Mouse (Mus musculus) C2C12 (cell line): ENCODE measurements around the gene Map1s. TPM values are rescaled to one million over a fixed set of nuclear protein-coding genes. Genes with fewer than 3 reads are reported as not detected.

Experiments
- H3K27me3 ChIP-seq: one replicate; pipeline ENCODE4 v1.6.1; 2011; ENCODE audit not compliant: control insufficient read depth, insufficient read depth, insufficient read length
- H3K36me3 ChIP-seq: one replicate; pipeline ENCODE4 v1.6.1; 2011; ENCODE audit not compliant: control insufficient read depth, insufficient read depth
- H3K4me3 ChIP-seq: one replicate; pipeline ENCODE4 v1.5.1; 2011; ENCODE audit warnings: mild to moderate bottlenecking, control low read depth; ENCODE audit not compliant: poor library complexity, insufficient read depth, severe bottlenecking
- H3K79me2 ChIP-seq: one replicate; pipeline ENCODE4 v1.6.1; 2011; ENCODE audit not compliant: control insufficient read depth, insufficient read depth
- H3K79me3 ChIP-seq: one replicate; pipeline ENCODE4 v1.6.1; 2011; ENCODE audit warnings: low read depth, control low read depth
- H3ac ChIP-seq: one replicate; pipeline ENCODE3; 2011; ENCODE audit warnings: low read depth; ENCODE audit not compliant: control insufficient read depth, insufficient read length
- CEBPB ChIP-seq: IDR thresholded peaks from one replicate; pipeline ENCODE4 v1.6.1; 2011; ENCODE audit warnings: low read depth, mild to moderate bottlenecking, control low read depth, moderate library complexity
- CTCF ChIP-seq: IDR thresholded peaks from one replicate; pipeline ENCODE4 v1.5.1; 2011; ENCODE audit not compliant: control insufficient read depth, insufficient read depth, insufficient read length
- FOSL1 ChIP-seq: IDR thresholded peaks from one replicate; pipeline ENCODE4 v1.8.0; 2011; ENCODE audit warnings: mild to moderate bottlenecking, low read length; ENCODE audit not compliant: poor library complexity, insufficient read depth, severe bottlenecking
- MAX ChIP-seq: IDR thresholded peaks from one replicate; pipeline ENCODE4 v1.6.1; 2011; ENCODE audit warnings: mild to moderate bottlenecking, control low read depth
- MYOD1 ChIP-seq: IDR thresholded peaks from one replicate; pipeline ENCODE4 v1.6.1; 2011; ENCODE audit warnings: low read depth; ENCODE audit not compliant: control insufficient read depth, insufficient read length
- MYOG ChIP-seq: IDR thresholded peaks from one replicate; pipeline ENCODE4 v1.6.1; 2011; ENCODE audit not compliant: control insufficient read depth, insufficient read length; ENCODE audit errors: extremely low read depth
- USF1 ChIP-seq: IDR thresholded peaks from one replicate; pipeline ENCODE4 v1.6.1; 2011; ENCODE audit warnings: low read depth, mild to moderate bottlenecking, control low read depth, moderate library complexity
- polyA plus RNA-seq: library from polyadenylated mRNA; unstranded; fragments of >200 nt; fragmentation: generic; extraction: Trizol; gene quantifications from one replicate; pipeline ENCODE4 v1.2.1, GENCODE M21; 2012; ENCODE audit warnings: missing spikeins

The Map1s gene
- polyA plus RNA-seq, 1 experiment = 59.7 TPM

DNA sequence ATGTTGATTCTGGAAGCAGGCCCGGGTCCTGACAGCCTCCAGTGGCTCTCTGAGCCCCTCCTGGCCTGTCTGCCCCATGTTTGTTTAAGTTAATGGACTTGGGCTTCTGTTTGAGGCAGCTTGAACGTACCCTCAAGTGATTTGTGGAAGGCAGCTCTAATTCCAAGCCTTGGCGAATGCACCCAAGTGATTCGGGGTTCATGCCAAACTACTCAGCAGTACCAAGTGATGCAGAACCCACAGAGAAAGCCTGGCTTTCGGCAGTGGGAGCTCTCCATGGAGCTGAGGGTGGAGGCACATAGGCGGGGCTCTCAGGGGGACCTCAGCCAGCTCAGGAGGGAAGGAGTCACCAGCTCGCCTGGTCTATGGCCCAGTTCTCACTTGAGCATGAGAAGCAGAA is 29.1 kb downstream of the Map1s start:
- H3K27me3 ChIP-seq = peaks cover 30% of the 10 kb centered on the region
- no peaks in the 10 kb centered on the region for H3K79me3 ChIP-seq
- H3K79me2 ChIP-seq = no peaks in the 10 kb centered on the region
- H3ac ChIP-seq = no peak overlapping the region
- H3K4me3 ChIP-seq = no peak overlapping the region
- H3K36me3 ChIP-seq = no peaks in the 10 kb centered on the region
- TF ChIP-seq MYOG = no peak
- no peak for TF ChIP-seq MYOD1
- TF ChIP-seq USF1 = no peak
- no peak for TF ChIP-seq CTCF
- TF ChIP-seq FOSL1 = no peak
- TF ChIP-seq MAX = no peak
- TF ChIP-seq CEBPB = no peak

DNA sequence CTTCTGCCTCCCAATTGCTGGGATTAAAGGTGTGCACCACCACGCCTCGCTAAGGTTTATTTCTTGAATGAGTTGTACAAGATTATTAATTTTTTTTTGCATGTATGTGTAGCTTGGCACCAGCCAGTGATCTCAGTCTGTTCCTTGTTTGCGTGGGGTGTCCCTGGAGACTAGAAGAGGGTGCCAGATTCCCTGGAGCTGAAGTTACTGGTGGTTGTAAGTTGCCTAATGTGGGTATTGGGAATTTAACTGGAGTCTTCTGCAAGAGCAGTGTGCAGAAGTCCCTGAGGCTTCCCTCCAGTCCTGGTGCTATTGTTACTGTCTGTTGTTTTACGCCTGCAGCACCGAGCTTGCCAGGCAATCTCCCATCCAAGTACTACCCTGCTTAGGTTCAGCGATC is 31.5 kb downstream of the Map1s start:
- Histone ChIP-seq H3K27me3 (peaks cover 34% of the 10 kb centered on the region), H3K4me3 (no peak overlapping the region), H3ac (no peak overlapping the region), H3K79me3 (no peaks in the 10 kb centered on the region), H3K36me3 (no peaks in the 10 kb centered on the region), H3K79me2 (no peaks in the 10 kb centered on the region)
- TF ChIP-seq FOSL1 = no peak
- TF ChIP-seq MYOG = no peak
- TF ChIP-seq CEBPB = no peak
- no peak for TF ChIP-seq MYOD1
- no peak for TF ChIP-seq CTCF
- TF ChIP-seq USF1 = no peak
- TF ChIP-seq MAX = no peak

DNA sequence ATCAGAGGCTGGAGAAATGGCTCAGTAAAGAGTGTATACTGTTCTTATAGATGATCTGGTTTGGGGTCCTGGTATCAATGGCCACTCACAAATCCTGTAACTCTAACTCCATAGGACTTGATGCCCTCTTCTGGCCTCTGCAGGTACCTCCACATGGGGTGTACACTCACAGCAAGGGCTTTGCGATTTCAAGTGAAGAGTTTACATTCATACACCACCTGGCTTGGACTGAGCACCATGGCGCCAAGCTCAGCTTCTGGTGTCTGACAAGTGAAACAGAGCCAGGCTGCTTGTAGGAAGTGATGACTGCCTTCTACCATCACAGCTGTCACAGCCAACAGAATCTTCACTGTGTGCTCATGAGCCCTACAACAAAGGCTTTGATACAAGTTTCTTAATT is 35.7 kb downstream of the Map1s start:
- Histone ChIP-seq H3K4me3 (no peak overlapping the region), H3K36me3 (no peaks in the 10 kb centered on the region), H3ac (no peak overlapping the region), H3K27me3 (peaks cover 11% of the 10 kb centered on the region), H3K79me2 (no peaks in the 10 kb centered on the region), H3K79me3 (no peaks in the 10 kb centered on the region)
- TF ChIP-seq MYOG = no peak
- TF ChIP-seq CEBPB = no peak
- TF ChIP-seq USF1 = no peak
- TF ChIP-seq MAX = no peak
- no peak for TF ChIP-seq MYOD1
- TF ChIP-seq CTCF = no peak

DNA sequence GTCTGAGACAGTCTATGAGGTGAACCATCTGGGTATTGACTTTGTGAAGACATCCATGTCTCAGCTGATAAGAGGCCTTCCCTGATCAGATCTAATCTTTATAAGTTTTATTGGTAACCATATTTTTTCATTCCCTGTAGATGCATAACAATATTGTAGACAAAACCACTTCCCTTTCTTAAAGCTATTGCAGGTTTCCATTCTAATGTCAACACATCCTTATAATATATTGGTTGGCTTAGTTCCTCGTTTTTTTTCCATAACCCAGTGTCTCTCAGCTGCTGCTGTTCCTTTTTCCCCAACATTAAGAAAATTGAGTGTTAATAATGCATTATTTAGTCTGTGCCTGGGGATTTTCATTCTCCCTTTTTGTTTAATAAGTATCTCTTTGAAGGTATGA is 37.5 kb downstream of the Map1s start:
- Histone ChIP-seq H3K36me3 (no peaks in the 10 kb centered on the region), H3ac (no peak overlapping the region), H3K27me3 (peaks cover 8% of the 10 kb centered on the region), H3K79me3 (no peaks in the 10 kb centered on the region), H3K79me2 (no peaks in the 10 kb centered on the region), H3K4me3 (no peak overlapping the region)
- no peak for TF ChIP-seq FOSL1
- no peak for TF ChIP-seq CTCF
- TF ChIP-seq MAX = no peak
- no peak for TF ChIP-seq USF1
- TF ChIP-seq MYOD1 = no peak
- TF ChIP-seq CEBPB = no peak
- TF ChIP-seq MYOG = no peak

DNA sequence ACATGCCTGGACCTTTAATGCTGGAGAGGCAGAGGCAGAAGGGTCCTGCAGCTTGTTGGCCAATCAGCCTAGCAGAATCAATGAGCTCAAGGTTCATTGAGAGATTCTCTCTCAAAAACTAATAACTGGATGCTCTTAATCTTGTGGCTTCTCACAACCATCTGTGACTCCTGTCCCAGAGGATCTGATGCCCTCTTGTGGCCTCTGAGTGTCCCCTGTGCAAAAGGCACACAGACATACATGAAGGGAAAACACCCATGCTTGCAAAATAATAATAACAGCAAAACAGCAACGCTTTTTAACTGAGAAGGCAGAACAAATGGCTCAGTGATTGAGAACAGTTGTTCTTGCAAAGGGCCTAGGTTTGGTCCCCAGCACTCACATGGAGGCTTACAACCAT is 44.1 kb downstream of the Map1s start:
- TF ChIP-seq MAX (no peak), MYOG (no peak), MYOD1 (no peak)
- Histone ChIP-seq H3K36me3 (no peaks in the 10 kb centered on the region), H3K79me3 (no peaks in the 10 kb centered on the region), H3K4me3 (no peak overlapping the region), H3K79me2 (no peaks in the 10 kb centered on the region), H3ac (no peak overlapping the region), H3K27me3 (no peaks in the 10 kb centered on the region)

DNA sequence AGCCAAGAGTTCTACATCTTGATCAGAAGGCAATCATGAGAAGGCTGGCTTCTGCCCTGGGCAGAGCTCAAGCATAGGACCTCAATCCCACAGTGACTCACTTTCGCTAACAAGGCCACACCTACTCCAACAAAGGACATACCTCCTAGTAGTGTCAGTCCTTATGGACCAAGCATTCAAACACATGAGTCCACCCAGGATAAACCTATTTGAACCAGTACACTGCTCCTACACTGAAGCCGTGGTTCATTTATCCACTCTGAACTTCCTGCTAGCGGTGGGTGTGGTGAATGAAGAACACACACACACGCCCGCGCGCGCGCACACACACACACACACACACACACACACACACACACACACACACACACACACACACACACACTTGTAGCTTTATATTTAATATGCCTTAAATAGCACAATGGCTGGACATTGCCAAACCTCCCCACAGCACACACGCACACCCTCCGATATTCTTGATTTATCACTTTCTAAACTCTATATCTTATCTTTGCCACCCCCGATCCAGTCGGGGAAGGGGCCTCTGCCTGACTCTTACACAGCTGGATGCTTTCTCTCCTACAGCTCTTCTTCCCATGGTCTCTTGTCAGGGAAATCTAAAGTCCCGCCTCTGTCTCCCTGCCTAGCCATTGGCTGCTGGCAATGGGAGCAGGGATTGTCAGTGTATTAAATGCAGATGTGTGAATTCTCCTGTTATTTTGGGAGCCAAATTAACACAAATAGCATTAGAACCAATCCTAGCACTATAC is 55.2 kb downstream of the Map1s start:
- Histone ChIP-seq H3K79me3 (no peaks in the 10 kb centered on the region), H3K4me3 (no peak overlapping the region), H3ac (no peak overlapping the region), H3K36me3 (no peaks in the 10 kb centered on the region), H3K79me2 (no peaks in the 10 kb centered on the region), H3K27me3 (peaks cover 9% of the 10 kb centered on the region)
- TF ChIP-seq MAX = no peak
- TF ChIP-seq FOSL1 = no peak
- no peak for TF ChIP-seq CTCF
- TF ChIP-seq MYOG = no peak
- no peak for TF ChIP-seq MYOD1
- no peak for TF ChIP-seq CEBPB
- TF ChIP-seq USF1 = no peak
